Mouse (Mus musculus) testis, adult 2 months (tissue): Measurements from ENCODE around the gene Psme1.

Source experiments
- CTCF ChIP-seq: fragments of 200-500 bp; IDR thresholded peaks from 2 replicates; pipeline ENCODE4 v1.5.1; 2012; ENCODE audit warnings: low read depth, mild to moderate bottlenecking, inconsistent platforms, low read length, moderate library complexity; ENCODE audit not compliant: control insufficient read depth, insufficient read depth, insufficient replicate concordance
- POLR2A ChIP-seq: fragments of 200-500 bp; IDR thresholded peaks from 2 replicates; pipeline ENCODE4 v1.6.1; 2012; ENCODE audit warnings: low read depth, mild to moderate bottlenecking, inconsistent platforms, low read length, moderate library complexity; ENCODE audit not compliant: control insufficient read depth

DNA sequence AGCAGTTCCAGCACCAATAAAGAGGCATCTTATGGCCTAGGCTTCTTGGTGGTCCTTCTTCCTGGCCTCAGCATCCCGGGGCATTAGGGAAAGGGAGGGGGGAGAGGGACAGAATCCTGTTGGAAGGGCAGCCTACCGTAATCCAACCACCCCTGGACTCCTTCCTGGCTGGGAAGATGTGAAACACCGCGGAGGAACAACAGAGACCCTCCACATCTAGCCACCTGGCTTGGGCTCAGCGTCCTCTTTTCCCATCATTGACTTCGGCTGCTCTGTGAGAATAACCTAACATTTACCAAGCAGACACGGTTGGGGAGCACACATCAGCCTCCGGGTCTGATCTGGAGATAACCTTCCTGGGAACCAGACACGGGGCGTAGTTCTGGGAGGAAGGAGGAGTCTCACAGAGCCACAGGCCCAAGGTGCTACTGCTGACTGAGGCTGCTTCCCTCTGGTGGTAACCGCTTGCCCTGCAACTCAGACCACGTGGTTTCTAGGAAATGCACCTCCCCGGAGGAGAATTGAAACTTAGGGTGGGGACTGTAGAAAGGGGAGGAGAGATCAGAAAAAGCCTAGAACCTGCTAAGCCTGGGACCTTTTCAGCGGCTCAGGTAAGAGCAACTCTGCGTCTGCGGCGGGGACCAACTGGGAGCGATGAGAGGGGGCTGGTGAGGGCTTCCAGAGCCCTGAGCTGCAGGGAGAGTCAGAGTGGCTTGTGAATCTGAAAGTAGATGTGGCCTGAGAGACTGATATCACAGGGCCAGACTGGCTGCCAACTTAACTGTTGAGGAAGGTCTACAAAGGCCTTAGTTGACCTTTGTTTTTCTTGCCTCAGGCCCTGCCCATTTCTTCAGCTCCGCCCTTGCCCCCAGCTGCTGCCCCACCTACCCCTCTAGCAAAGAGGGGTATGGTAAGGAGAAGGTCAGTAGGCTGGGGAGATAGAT lies 26.0 kb downstream of the Psme1 start:
- peak; percentile 76; the same call in 1 of the 2 replicates for TF ChIP-seq CTCF
- TF ChIP-seq POLR2A = no peak
